Mouse (Mus musculus) neural tube, embryonic 12.5 days (tissue): ENCODE data around the gene Mall. TPM values are rescaled to one million over a fixed set of nuclear protein-coding genes. Genes with fewer than 3 reads are reported as not detected.

Source experiments
- ATAC-seq: fragments of 200-750 bp; cut with Nextera tagmentation; 2 replicates; pipeline ENCODE4 v1.8.0; 2017; ENCODE audit warnings: low read depth, mild to moderate bottlenecking, moderate TSS enrichment, moderate library complexity; ENCODE audit not compliant: low FRiP score
- H3K27ac ChIP-seq: fragments of 300-500 bp; sonication (generic); 2 replicates; pipeline ENCODE4 v1.5.1; 2016
- H3K27me3 ChIP-seq: fragments of 300-500 bp; sonication (generic); replicated peaks from 2 replicates; pipeline ENCODE4 v1.6.1; 2016; ENCODE audit warnings: mild to moderate bottlenecking
- H3K36me3 ChIP-seq: fragments of 300-500 bp; sonication (generic); 2 replicates; pipeline ENCODE4 v1.6.1; 2016; ENCODE audit warnings: mild to moderate bottlenecking
- H3K4me1 ChIP-seq: fragments of 300-500 bp; sonication (generic); 2 replicates; pipeline ENCODE4 v1.6.1; 2016
- H3K4me2 ChIP-seq: fragments of 300-500 bp; sonication (generic); replicated peaks from 2 replicates; pipeline ENCODE4 v1.6.1; 2016; ENCODE audit warnings: mild to moderate bottlenecking
- H3K4me3 ChIP-seq: fragments of 300-500 bp; sonication (generic); 2 replicates; pipeline ENCODE4 v1.5.1; 2016
- H3K9ac ChIP-seq: fragments of 300-500 bp; sonication (generic); 2 replicates; pipeline ENCODE4 v1.6.1; 2016; ENCODE audit warnings: mild to moderate bottlenecking
- H3K9me3 ChIP-seq: fragments of 300-500 bp; sonication (generic); 2 replicates; pipeline ENCODE4 v1.6.1; 2016; ENCODE audit warnings: mild to moderate bottlenecking
- WGBS: fragments of 180-500 bp; shearing (Covaris S2); methylation state at CpG from one replicate; pipeline ENCODE4 v1.1.7; 2016; 5-methylcytosine and 5-hydroxymethylcytosine counted together
- polyA plus RNA-seq: library from polyadenylated mRNA; unstranded; fragments of >200 nt; fragmentation: Nextera tagmentation; extraction: Ambion mirVana; gene quantifications from 2 replicates; pipeline ENCODE4 v1.2.1, GENCODE M21; 2016

The Mall gene
- polyA plus RNA-seq, 1 experiment from 2014 or later, result 1.1 TPM

GRCm38 (mm10) chr2:127662708-127663107, 67.0 kb downstream of the Mall start:
- peaks cover 3% of the 10 kb centered on the region for H3K27me3 ChIP-seq
- H3K36me3 ChIP-seq, result no peaks in the 10 kb centered on the region
- H3K4me1 ChIP-seq, result no peaks in the 10 kb centered on the region
- H3K9ac ChIP-seq, result no peak overlapping the region
- ATAC-seq, result no peak
- 46% methylated on average over 2 of the region's 2 CpGs for WGBS
- H3K4me3 ChIP-seq, result no peak overlapping the region
- H3K9me3 ChIP-seq, result no peaks in the 10 kb centered on the region
- no peak overlapping the region for H3K4me2 ChIP-seq
- H3K27ac ChIP-seq, result no peak overlapping the region

DNA sequence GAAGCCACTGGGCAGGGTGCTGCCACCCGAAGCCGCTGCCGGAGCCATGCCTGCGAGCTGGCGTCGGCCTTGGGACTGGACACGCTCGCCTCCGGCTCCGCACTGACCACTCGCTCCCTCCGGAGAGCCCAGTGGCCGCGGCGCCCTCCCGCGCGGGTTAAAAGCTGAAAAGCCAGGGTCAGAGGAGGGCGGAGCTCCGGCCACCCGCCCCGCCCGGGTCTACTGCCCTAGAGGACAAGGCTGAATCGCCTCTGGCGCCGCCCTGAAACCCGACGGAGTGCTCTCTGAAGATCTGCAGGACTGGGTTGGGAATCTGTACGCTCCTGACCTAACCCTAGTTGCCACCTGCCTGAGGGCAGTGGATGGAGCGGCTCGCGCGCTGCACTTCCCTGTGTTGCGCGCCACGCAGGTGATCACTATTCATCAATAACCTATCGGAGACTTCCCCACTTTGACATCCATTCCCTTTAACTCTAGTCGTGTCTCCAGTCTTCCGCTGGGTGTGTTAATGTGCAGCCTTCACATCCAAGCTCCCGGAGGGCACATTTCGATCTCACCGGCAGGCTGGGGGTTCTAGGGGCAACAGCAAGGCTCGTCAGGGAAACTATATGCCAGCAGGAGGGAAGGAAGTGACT, 73.5 kb downstream of the Mall start, which contains the start of gene Mal:
Gene Mal, minus strand, starts transcription at position 610 of the 635 bp plus-strand sequence.
- H3K36me3 ChIP-seq, result no peaks in the 10 kb centered on the region
- no peaks in the 10 kb centered on the region for H3K9me3 ChIP-seq
- H3K4me1 ChIP-seq, result peaks cover 9% of the 10 kb centered on the region
- no peak for ATAC-seq
- H3K27ac ChIP-seq, result no peak within 1 kb of the TSS
- H3K27me3 ChIP-seq, result peaks cover 46% of the 10 kb centered on the region
- peak within 1 kb of the TSS; percentile 77 for H3K4me2 ChIP-seq
- peak within 1 kb of the TSS; percentile 40 for H3K4me3 ChIP-seq
- WGBS, result under 1% methylated on average over 43 of the region's 43 CpGs
- H3K9ac ChIP-seq, result peak within 1 kb of the TSS; percentile 41

- peaks cover 46% of the 10 kb centered on the region for H3K27me3 ChIP-seq
Observed at GRCm38 (mm10) chr2:127655419-127655818, 74.3 kb downstream of the Mall start.

DNA sequence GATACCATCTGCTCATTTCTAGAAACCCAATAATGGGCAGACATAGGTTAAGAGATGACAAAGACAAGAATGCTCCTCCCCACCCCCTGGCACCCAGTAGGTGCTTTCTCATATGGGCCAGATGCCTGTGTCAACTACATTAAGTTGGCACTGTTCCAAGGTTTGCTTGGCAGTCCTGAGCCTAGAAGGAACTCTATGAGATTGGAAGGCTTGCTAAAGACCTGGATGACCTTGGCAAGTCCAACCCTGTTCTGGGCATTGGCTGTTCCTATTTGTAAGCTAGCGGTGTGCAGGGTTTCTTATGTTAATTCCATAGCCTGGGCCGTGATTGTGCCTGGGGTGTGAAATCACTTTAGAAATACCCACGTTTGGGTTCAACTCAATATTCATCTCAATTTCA, 74.9 kb downstream of the Mall start:
- Histone ChIP-seq H3K36me3 (no peaks in the 10 kb centered on the region), H3K4me2 (no peak overlapping the region), H3K9me3 (no peaks in the 10 kb centered on the region), H3K4me3 (no peak overlapping the region), H3K27ac (no peak overlapping the region), H3K27me3 (peaks cover 46% of the 10 kb centered on the region), H3K4me1 (peaks cover 9% of the 10 kb centered on the region), H3K9ac (no peak overlapping the region)
- no peak for ATAC-seq
- WGBS, result 54% methylated on average over 3 of the region's 3 CpGs

More at GRCm38 (mm10) chr2:127655419-127655818, 74.3 kb downstream of the Mall start:
- Histone ChIP-seq H3K4me3 (no peak overlapping the region), H3K36me3 (no peaks in the 10 kb centered on the region), H3K27ac (no peak overlapping the region), H3K4me2 (peak overlapping the region; percentile 77; the same call in 1 of the 2 replicates), H3K4me1 (peaks cover 9% of the 10 kb centered on the region), H3K9me3 (no peaks in the 10 kb centered on the region), H3K9ac (no peak overlapping the region)
- 3% methylated on average over 9 of the region's 9 CpGs for WGBS
- no peak for ATAC-seq

Other genes starting within 250 kb of the Mall start
- gene Kcnip3, start 207.8 kb downstream of the Mall start, polyA plus RNA-seq, result 1.6 TPM in 2 replicates
- gene Prom2, start 188.5 kb downstream of the Mall start, polyA plus RNA-seq, result 0.32 and 0.60 TPM in 2 replicates
- gene Zfp661, start 142.8 kb downstream of the Mall start, polyA plus RNA-seq, result 8.6 and 9.5 TPM in 2 replicates
- gene Mrps5, start 142.7 kb downstream of the Mall start, polyA plus RNA-seq, result 149 and 151 TPM in 2 replicates
- gene Mal, start 73.2 kb downstream of the Mall start, polyA plus RNA-seq, result 0.96 and 1.1 TPM in 2 replicates
- gene Nphp1, start 59.0 kb upstream of the Mall start, polyA plus RNA-seq, result 21.3 and 24.6 TPM in 2 replicates
- 26.6 and 26.7 TPM in 2 replicates for gene Mtln, start 62.6 kb upstream of the Mall start, polyA plus RNA-seq
- gene Bub1, start 101.9 kb upstream of the Mall start, polyA plus RNA-seq, result 45.3 and 48.6 TPM in 2 replicates
- gene Acoxl, start 108.9 kb upstream of the Mall start, polyA plus RNA-seq, result not detected in 2 replicates